Mouse (Mus musculus) small intestine, adult 2 months (tissue): ENCODE measurements around the gene Cyp4b1. TPM values are rescaled to one million over a fixed set of nuclear protein-coding genes. Genes with fewer than 3 reads are reported as not detected.
"Not testable (repeated sequence)": the region's sequence is repeated elsewhere in the genome, so short reads cannot be mapped to it uniquely, and the experiment has no call there.

Source experiments
- H3K27ac ChIP-seq: fragments of 200-500 bp; 2 replicates; pipeline ENCODE4 v1.5.1; 2012; ENCODE audit warnings: low read depth, low read length, control low read depth, inconsistent platforms; ENCODE audit not compliant: insufficient read depth
- H3K27me3 ChIP-seq: fragments of 200-500 bp; 2 replicates; pipeline ENCODE4 v1.6.1; 2012; ENCODE audit warnings: mild to moderate bottlenecking, moderate library complexity, low read length, inconsistent platforms; ENCODE audit not compliant: control insufficient read depth, insufficient read depth
- H3K36me3 ChIP-seq: fragments of 200-500 bp; 2 replicates; pipeline ENCODE4 v1.6.1; 2012; ENCODE audit warnings: mild to moderate bottlenecking, low read length, control low read depth, inconsistent platforms; ENCODE audit not compliant: control insufficient read depth, insufficient read depth
- H3K4me1 ChIP-seq: fragments of 200-500 bp; 2 replicates; pipeline ENCODE4 v1.6.1; 2012; ENCODE audit warnings: low read length, inconsistent platforms, mixed read lengths; ENCODE audit not compliant: control insufficient read depth, insufficient read depth, insufficient read length
- H3K4me3 ChIP-seq: fragments of 200-500 bp; 2 replicates; pipeline ENCODE4 v1.5.1; 2012; ENCODE audit warnings: low read depth, mild to moderate bottlenecking, control low read depth, inconsistent platforms, low read length, moderate library complexity
- CTCF ChIP-seq: fragments of 200-500 bp; IDR thresholded peaks from 2 replicates; pipeline ENCODE4 v1.5.1; 2012; ENCODE audit warnings: low read depth, mild to moderate bottlenecking, control low read depth, inconsistent platforms, low read length, moderate library complexity, mixed read lengths; ENCODE audit not compliant: insufficient replicate concordance, insufficient read length; ENCODE audit errors: extremely low read depth
- POLR2A ChIP-seq: fragments of 200-500 bp; IDR thresholded peaks from 2 replicates; pipeline ENCODE4 v1.6.1; 2012; ENCODE audit warnings: low read depth, mild to moderate bottlenecking, control low read depth, inconsistent platforms, low read length, moderate library complexity
- WGBS: fragments of 180-500 bp; shearing (Covaris S2); methylation state at CpG from one replicate; pipeline ENCODE4 v1.1.7; 2018; 5-methylcytosine and 5-hydroxymethylcytosine counted together
- polyA plus RNA-seq: library from polyadenylated mRNA; depleted of rRNA; stranded (reverse); fragments of >200 nt; gene quantifications from 2 replicates; pipeline ENCODE4 v1.2.3, GENCODE M21; 2012; rRNA removed

Gene Cyp4b1
- polyA plus RNA-seq: 41.0 and 213 TPM in 2 replicates

- WGBS: 18% methylated on average over 9 of the region's 9 CpGs
- TF ChIP-seq POLR2A (peak; percentile 80), CTCF (no peak)
- peak within 1 kb of the TSS; percentile 64 for H3K27ac ChIP-seq
- peaks cover 36% of the 10 kb centered on the region; the same call in 1 of the 2 replicates for H3K4me1 ChIP-seq
- H3K27me3 ChIP-seq: no peaks in the 10 kb centered on the region
- H3K4me3 ChIP-seq: peak within 1 kb of the TSS; percentile 58
- H3K36me3 ChIP-seq: no peaks in the 10 kb centered on the region
Measured at GRCm38 (mm10) chr4:115647580-115647979, at the start of gene Cyp4b1. Gene Cyp4b1, minus strand, starts transcription at chr4:115647723.

- 78% methylated on average over 4 of the region's 4 CpGs for WGBS
- Histone ChIP-seq H3K4me1 (peaks cover 2% of the 10 kb centered on the region; the same call in 1 of the 2 replicates), H3K4me3 (no peak overlapping the region), H3K36me3 (no peaks in the 10 kb centered on the region), H3K27ac (no peak overlapping the region), H3K27me3 (no peaks in the 10 kb centered on the region)
- TF ChIP-seq CTCF (no peak), POLR2A (no peak)
Measured at GRCm38 (mm10) chr4:115686299-115686698, 38.8 kb upstream of the Cyp4b1 start.

- H3K27ac ChIP-seq: no peak overlapping the region
- no peaks in the 10 kb centered on the region for H3K27me3 ChIP-seq
Measured at GRCm38 (mm10) chr4:115659190-115659589, 11.7 kb upstream of the Cyp4b1 start.

GRCm38 (mm10) chr4:115657867-115658249 lies 10.3 kb upstream of the Cyp4b1 start:
- TF ChIP-seq CTCF (no peak), POLR2A (no peak)
- no peak overlapping the region for H3K4me3 ChIP-seq
- H3K27ac ChIP-seq: no peak overlapping the region
- peaks cover 5% of the 10 kb centered on the region; the same call in 1 of the 2 replicates for H3K4me1 ChIP-seq
- no peaks in the 10 kb centered on the region for H3K36me3 ChIP-seq
- H3K27me3 ChIP-seq: no peaks in the 10 kb centered on the region

More at GRCm38 (mm10) chr4:115659190-115659589, 11.7 kb upstream of the Cyp4b1 start:
- H3K36me3 ChIP-seq: no peaks in the 10 kb centered on the region
- H3K4me1 ChIP-seq: peaks cover 5% of the 10 kb centered on the region; the same call in 1 of the 2 replicates
- no peak for TF ChIP-seq CTCF
- no peak for TF ChIP-seq POLR2A
- H3K4me3 ChIP-seq: no peak overlapping the region

- Histone ChIP-seq H3K27me3 (no peaks in the 10 kb centered on the region), H3K4me3 (peak overlapping the region; percentile 61), H3K36me3 (no peaks in the 10 kb centered on the region), H3K4me1 (peaks cover 5% of the 10 kb centered on the region; the same call in 1 of the 2 replicates), H3K27ac (no peak overlapping the region)
- no peak for TF ChIP-seq POLR2A
- no peak for TF ChIP-seq CTCF
- WGBS: 1% methylated on average over 34 of the region's 34 CpGs
Measured at GRCm38 (mm10) chr4:115657104-115657866, 9.8 kb upstream of the Cyp4b1 start.

- not testable (repeated sequence) for H3K27me3 ChIP-seq, H3K27ac ChIP-seq, H3K36me3 ChIP-seq, H3K4me1 ChIP-seq, H3K4me3 ChIP-seq
- 54% methylated on average over 1 of the region's 1 CpGs for WGBS
Measured at GRCm38 (mm10) chr4:115656535-115656922, 9.0 kb upstream of the Cyp4b1 start.

GRCm38 (mm10) chr4:115655841-115656534 lies 8.5 kb upstream of the Cyp4b1 start:
- WGBS: 57% methylated on average over 7 of the region's 7 CpGs
- H3K4me1 ChIP-seq, H3K27me3 ChIP-seq, H3K36me3 ChIP-seq, H3K27ac ChIP-seq, H3K4me3 ChIP-seq: not testable (repeated sequence)
